ENCODE assay signal across 9 mouse cellular contexts in the genomic region with DNA sequence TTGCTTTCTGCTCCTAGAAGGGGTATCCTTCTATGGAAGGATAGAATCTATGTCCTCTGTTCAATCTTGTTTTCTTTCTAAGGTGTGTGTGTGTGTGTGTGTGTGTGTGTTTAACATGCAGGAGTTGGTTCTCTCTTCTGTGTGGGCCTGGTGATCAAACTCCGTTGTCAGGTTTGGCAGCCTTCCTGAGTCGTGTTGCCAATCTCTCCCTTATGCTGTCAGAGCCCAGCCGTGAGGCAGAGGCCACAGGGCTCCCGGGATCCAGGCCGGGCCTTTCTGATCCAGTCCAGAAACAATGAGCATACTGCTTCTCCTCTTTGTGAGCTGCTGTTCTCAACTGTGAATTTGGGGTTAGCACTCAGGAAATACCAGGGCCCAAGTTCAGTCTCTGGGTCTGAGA. TPM values are rescaled to one million over a fixed set of nuclear protein-coding genes. Genes with fewer than 3 reads are reported as not detected.
A peak's percentile ranks its signal among the peaks of the same experiment; 100 is the strongest.
DNase-seq lines count a peak whose midpoint lies in the region; ATAC-seq and TF ChIP-seq lines count a peak whose summit lies in the region.
"Had no signal": no experiment of that assay in that cellular context is flagged by ENCODE, and none has a peak within 500 bp of the region (broad histone marks: within the 10 kb centered on the region; RNA-seq: fewer than 3 reads in every experiment).

No protein-coding gene starts in this region.

- peak; percentile 39 for DNase-seq in lung, embryonic 14.5 days
- DNase-seq in lung, adult 18-20 months, result no peak
- peak; percentile 83 to 87 for DNase-seq in cerebellum, postnatal 14 days
- DNase-seq in left cerebral cortex, adult 8-10 months (ENCODE audit: low spot score in 2 of 2), result no peak
- no peak for DNase-seq in liver, embryonic 11.5 days (ENCODE audit: low spot score)
- no peak for DNase-seq in kidney, adult 18-20 months

- H3K9ac ChIP-seq in lung, embryonic 14.5 days, result no peak overlapping the region
- peak overlapping the region; percentile 61 for H3K9ac ChIP-seq in hindbrain, embryonic 13.5 days
- H3K9ac ChIP-seq in neural tube, embryonic 14.5 days (replicated peaks; ENCODE audit: low read depth, low read length), result no peak overlapping the region
- no peak overlapping the region for H3K9ac ChIP-seq in liver, embryonic 11.5 days (ENCODE audit: low read depth, low read length)

- ATAC-seq in lung, embryonic 14.5 days (ENCODE audit: insufficient read depth), result no peak
- no peak for ATAC-seq in hindbrain, embryonic 13.5 days (ENCODE audit: low FRiP score)
- no peak for ATAC-seq in neural tube, embryonic 14.5 days (ENCODE audit: low read depth)
- no peak for ATAC-seq in liver, embryonic 11.5 days (replicated peaks; ENCODE audit: low FRiP score)
- ATAC-seq: intestine, postnatal 0 days had no signal

- H3K9me3 ChIP-seq in lung, embryonic 14.5 days (ENCODE audit: low read depth, low read length), result no peaks in the 10 kb centered on the region
- no peaks in the 10 kb centered on the region for H3K9me3 ChIP-seq in hindbrain, embryonic 13.5 days
- H3K9me3 ChIP-seq in neural tube, embryonic 14.5 days (ENCODE audit: control insufficient read depth, low read length), result no peaks in the 10 kb centered on the region
- H3K9me3 ChIP-seq in liver, embryonic 11.5 days (ENCODE audit: control insufficient read depth, low read length), result no peaks in the 10 kb centered on the region

- TF ChIP-seq CTCF in lung, embryonic 14.5 days (IDR thresholded peaks at IDR 0.05; ENCODE audit: low read depth), result no peak

- H3K27ac ChIP-seq in lung, embryonic 14.5 days (ENCODE audit: low read depth), result no peak overlapping the region
- H3K27ac ChIP-seq in hindbrain, embryonic 13.5 days, result peak overlapping the region; percentile 99
- H3K27ac ChIP-seq in neural tube, embryonic 14.5 days (ENCODE audit: low read depth, low read length), result peak overlapping the region; percentile 98
- no peak overlapping the region for H3K27ac ChIP-seq in liver, embryonic 11.5 days (ENCODE audit: low read depth, low read length)

- 29% methylated on average over 5 of the region's 5 CpGs for WGBS in lung, embryonic 14.5 days
- 24% methylated on average over 5 of the region's 5 CpGs for WGBS in hindbrain, embryonic 13.5 days
- 21% methylated on average over 5 of the region's 5 CpGs for WGBS in neural tube, embryonic 14.5 days
- 48% methylated on average over 5 of the region's 5 CpGs for WGBS in liver, embryonic 11.5 days

- H3K4me1 ChIP-seq in lung, embryonic 14.5 days (ENCODE audit: insufficient read depth), result 0 out of 2 replicates have a peak, but pooled peaks cover 6% of the 10 kb centered on the region
- peaks cover 98% of the 10 kb centered on the region for H3K4me1 ChIP-seq in hindbrain, embryonic 13.5 days (replicated peaks)
- peaks cover 70% of the 10 kb centered on the region for H3K4me1 ChIP-seq in neural tube, embryonic 14.5 days (ENCODE audit: control insufficient read depth, insufficient read depth, low read length)
- no peaks in the 10 kb centered on the region for H3K4me1 ChIP-seq in liver, embryonic 11.5 days (replicated peaks; ENCODE audit: control insufficient read depth, insufficient read depth, low read length)

- H3K4me2 ChIP-seq in lung, embryonic 14.5 days, result no peak overlapping the region
- H3K4me2 ChIP-seq in hindbrain, embryonic 13.5 days, result peak overlapping the region; percentile 20; the same call in 1 of the 2 replicates
- H3K4me2 ChIP-seq in neural tube, embryonic 14.5 days (ENCODE audit: low read depth, low read length), result no peak overlapping the region
- no peak overlapping the region for H3K4me2 ChIP-seq in liver, embryonic 11.5 days

- H3K27me3 ChIP-seq in lung, embryonic 14.5 days (ENCODE audit: insufficient read depth, low read length), result peaks cover 72% of the 10 kb centered on the region
- 0 out of 2 replicates have a peak, but pooled peaks cover 11% of the 10 kb centered on the region for H3K27me3 ChIP-seq in hindbrain, embryonic 13.5 days
- H3K27me3 ChIP-seq in neural tube, embryonic 14.5 days (ENCODE audit: control insufficient read depth, insufficient read depth, low read length), result no peaks in the 10 kb centered on the region
- H3K27me3 ChIP-seq in liver, embryonic 11.5 days (replicated peaks; ENCODE audit: control insufficient read depth, insufficient read depth, low read length), result peaks cover 79% of the 10 kb centered on the region

- no peaks in the 10 kb centered on the region for H3K36me3 ChIP-seq in lung, embryonic 14.5 days (ENCODE audit: insufficient read depth)
- H3K36me3 ChIP-seq in hindbrain, embryonic 13.5 days, result peaks cover 8% of the 10 kb centered on the region; the same call in 1 of the 2 replicates
- H3K36me3 ChIP-seq in neural tube, embryonic 14.5 days (ENCODE audit: control insufficient read depth, insufficient read depth, low read length), result peaks cover 8% of the 10 kb centered on the region
- H3K36me3 ChIP-seq in liver, embryonic 11.5 days (ENCODE audit: control insufficient read depth, insufficient read depth, low read length), result no peaks in the 10 kb centered on the region

- no peak overlapping the region for H3K4me3 ChIP-seq in lung, embryonic 14.5 days (ENCODE audit: low read depth, low read length)
- no peak overlapping the region for H3K4me3 ChIP-seq in hindbrain, embryonic 13.5 days
- no peak overlapping the region for H3K4me3 ChIP-seq in neural tube, embryonic 14.5 days (ENCODE audit: low read depth, low read length)
- H3K4me3 ChIP-seq in liver, embryonic 11.5 days (ENCODE audit: low read depth, low read length), result no peak overlapping the region

RNA-seq across cellular contexts. Expression of gene Polg, which starts 55.1 kb away (rescaled TPM):
- polyA plus RNA-seq in lung, embryonic 14.5 days (2014; fragmentation: Nextera tagmentation; extraction: Ambion mirVana), result 53.9 and 65.0 TPM in 2 replicates
- polyA plus RNA-seq in hindbrain, embryonic 13.5 days (2015; fragmentation: Nextera tagmentation; extraction: Ambion mirVana), result 21.9 and 22.5 TPM in 2 replicates
- 23.0 and 30.5 TPM in 2 replicates for polyA plus RNA-seq in neural tube, embryonic 14.5 days (2014; fragmentation: Nextera tagmentation; extraction: Ambion mirVana)
- 100 to 1,000 TPM in 1 of 4 experiments, 10 to 100 TPM in 3; 81.6 to 112 (median 91.0) TPM for total RNA-seq in left cerebral cortex, adult 8-10 months (2022)
- 39.8 and 41.1 TPM in 2 replicates for polyA plus RNA-seq in liver, embryonic 11.5 days (2014; fragmentation: Nextera tagmentation; extraction: Ambion mirVana)

Comparison
In these comparisons a context has a peak if more than half of its experiments do, and no peak if none do; other contexts are left out.
1. DNase-seq: peak in lung, embryonic 14.5 days (single experiment) and cerebellum, postnatal 14 days (2 of 2); none in lung, adult 18-20 months (0 of 2), left cerebral cortex, adult 8-10 months (0 of 2), liver, embryonic 11.5 days (single experiment) and kidney, adult 18-20 months (single experiment).
2. H3K27ac ChIP-seq: peak in hindbrain, embryonic 13.5 days (single experiment) and neural tube, embryonic 14.5 days (single experiment); none in lung, embryonic 14.5 days (single experiment) and liver, embryonic 11.5 days (single experiment).